Mouse (Mus musculus): ENCODE results near the gene Cep290. TPM values are rescaled to one million over a fixed set of nuclear protein-coding genes. Genes with fewer than 3 reads are reported as not detected.

The Cep290 gene
- total RNA-seq (2014; rRNA removed; ENCODE audit: low replicate concordance) (0.89 and 11.8 TPM in 2 replicates), polyA plus RNA-seq (2015; fragmentation: Nextera tagmentation; extraction: Ambion mirVana) (1.6 and 1.9 TPM in 2 replicates)

GRCm38 (mm10) chr10:100487097-100487978, at the start of gene Cep290, which contains the start of gene Tmtc3:
Gene Cep290, plus strand, starts transcription at chr10:100487558.
Gene Tmtc3, minus strand, starts transcription at chr10:100487350.
- Histone ChIP-seq H3K4me2 (ENCODE audit: low read depth, low read length) (peak within 1 kb of the TSS; percentile 67), H3K36me3 (replicated peaks; ENCODE audit: control insufficient read depth, insufficient read depth, low read length) (no peaks in the 10 kb centered on the region), H3K27ac (ENCODE audit: low read depth) (peak within 1 kb of the TSS; percentile 54), H3K9me3 (replicated peaks; ENCODE audit: control insufficient read depth, low read length) (no peaks in the 10 kb centered on the region), H3K27me3 (ENCODE audit: control insufficient read depth, insufficient read depth, low read length) (no peaks in the 10 kb centered on the region), H3K4me1 (ENCODE audit: control insufficient read depth, insufficient read depth) (peaks cover 8% of the 10 kb centered on the region; the same call in 1 of the 2 replicates), H3K9ac (replicated peaks; ENCODE audit: low read depth, low read length) (peak within 1 kb of the TSS; percentile 76), H3K4me3 (ENCODE audit: low read depth, low read length) (peak within 1 kb of the TSS; percentile 84)
- ATAC-seq (ENCODE audit: insufficient read depth, low read depth) (peak; percentile 99), DNase-seq (ENCODE audit: low spot score) (peak; percentile 100)
- TF ChIP-seq CTCF (IDR thresholded peaks at IDR 0.05; ENCODE audit: low read depth), result no peak
- TF ChIP-seq EP300 (IDR thresholded peaks at IDR 0.05; ENCODE audit: low read depth), result peak; percentile 24; the same call in 1 of the 2 replicates
- 1% methylated on average over 63 of the region's 63 CpGs for WGBS

- no peak overlapping the region for H3K27ac ChIP-seq (ENCODE audit: low read depth)
- DNase-seq (ENCODE audit: low spot score) (no peak), ATAC-seq (ENCODE audit: insufficient read depth, low read depth) (no peak)
- H3K4me1 ChIP-seq (ENCODE audit: control insufficient read depth, insufficient read depth), result no peaks in the 10 kb centered on the region
- no peak overlapping the region for H3K4me3 ChIP-seq (ENCODE audit: low read depth, low read length)
- peaks cover 33% of the 10 kb centered on the region for H3K36me3 ChIP-seq (replicated peaks; ENCODE audit: control insufficient read depth, insufficient read depth, low read length)
- H3K9me3 ChIP-seq (replicated peaks; ENCODE audit: control insufficient read depth, low read length), result no peaks in the 10 kb centered on the region
- H3K4me2 ChIP-seq (ENCODE audit: low read depth, low read length), result no peak overlapping the region
- no peaks in the 10 kb centered on the region for H3K27me3 ChIP-seq (ENCODE audit: control insufficient read depth, insufficient read depth, low read length)
- TF ChIP-seq EP300 (IDR thresholded peaks at IDR 0.05; ENCODE audit: low read depth), result no peak
- TF ChIP-seq CTCF (IDR thresholded peaks at IDR 0.05; ENCODE audit: low read depth), result peak; percentile 20; the same call in 1 of the 2 replicates
- no peak overlapping the region for H3K9ac ChIP-seq (replicated peaks; ENCODE audit: low read depth, low read length)
These were observed 38.0 kb upstream of the Cep290 start for GRCm38 (mm10) chr10:100449394-100449793.

GRCm38 (mm10) chr10:100460515-100460914, 26.8 kb upstream of the Cep290 start:
- no peak for ATAC-seq (ENCODE audit: insufficient read depth, low read depth)
- Histone ChIP-seq H3K4me2 (ENCODE audit: low read depth, low read length) (no peak overlapping the region), H3K9ac (replicated peaks; ENCODE audit: low read depth, low read length) (no peak overlapping the region), H3K4me1 (ENCODE audit: control insufficient read depth, insufficient read depth) (no peaks in the 10 kb centered on the region), H3K27ac (ENCODE audit: low read depth) (no peak overlapping the region), H3K9me3 (replicated peaks; ENCODE audit: control insufficient read depth, low read length) (no peaks in the 10 kb centered on the region), H3K4me3 (ENCODE audit: low read depth, low read length) (no peak overlapping the region), H3K36me3 (replicated peaks; ENCODE audit: control insufficient read depth, insufficient read depth, low read length) (peaks cover 21% of the 10 kb centered on the region), H3K27me3 (ENCODE audit: control insufficient read depth, insufficient read depth, low read length) (no peaks in the 10 kb centered on the region)
- DNase-seq (ENCODE audit: low spot score), result no peak
- no peak for TF ChIP-seq CTCF (IDR thresholded peaks at IDR 0.05; ENCODE audit: low read depth)
- TF ChIP-seq EP300 (IDR thresholded peaks at IDR 0.05; ENCODE audit: low read depth), result no peak

GRCm38 (mm10) chr10:100475040-100475439, 12.3 kb upstream of the Cep290 start:
- H3K4me1 ChIP-seq (ENCODE audit: control insufficient read depth, insufficient read depth), result no peaks in the 10 kb centered on the region
- ATAC-seq (ENCODE audit: insufficient read depth, low read depth) (no peak), DNase-seq (ENCODE audit: low spot score) (no peak)
- no peak overlapping the region for H3K27ac ChIP-seq (ENCODE audit: low read depth)
- H3K4me2 ChIP-seq (ENCODE audit: low read depth, low read length), result no peak overlapping the region
- peaks cover 32% of the 10 kb centered on the region for H3K36me3 ChIP-seq (replicated peaks; ENCODE audit: control insufficient read depth, insufficient read depth, low read length)
- H3K4me3 ChIP-seq (ENCODE audit: low read depth, low read length), result no peak overlapping the region
- WGBS, result 43% methylated on average over 3 of the region's 3 CpGs
- no peaks in the 10 kb centered on the region for H3K9me3 ChIP-seq (replicated peaks; ENCODE audit: control insufficient read depth, low read length)
- H3K27me3 ChIP-seq (ENCODE audit: control insufficient read depth, insufficient read depth, low read length), result no peaks in the 10 kb centered on the region
- TF ChIP-seq CTCF (IDR thresholded peaks at IDR 0.05; ENCODE audit: low read depth) (peak; percentile 34; the same call in 1 of the 2 replicates), EP300 (IDR thresholded peaks at IDR 0.05; ENCODE audit: low read depth) (no peak)
- H3K9ac ChIP-seq (replicated peaks; ENCODE audit: low read depth, low read length), result no peak overlapping the region

- Histone ChIP-seq H3K9ac (replicated peaks; ENCODE audit: low read depth, low read length) (no peak overlapping the region), H3K36me3 (replicated peaks; ENCODE audit: control insufficient read depth, insufficient read depth, low read length) (peaks cover 18% of the 10 kb centered on the region), H3K9me3 (replicated peaks; ENCODE audit: control insufficient read depth, low read length) (no peaks in the 10 kb centered on the region), H3K4me1 (ENCODE audit: control insufficient read depth, insufficient read depth) (no peaks in the 10 kb centered on the region), H3K4me2 (ENCODE audit: low read depth, low read length) (no peak overlapping the region), H3K4me3 (ENCODE audit: low read depth, low read length) (no peak overlapping the region), H3K27ac (ENCODE audit: low read depth) (no peak overlapping the region), H3K27me3 (ENCODE audit: control insufficient read depth, insufficient read depth, low read length) (no peaks in the 10 kb centered on the region)
- WGBS, result 87% methylated on average over 3 of the region's 3 CpGs
- TF ChIP-seq EP300 (IDR thresholded peaks at IDR 0.05; ENCODE audit: low read depth) (no peak), CTCF (IDR thresholded peaks at IDR 0.05; ENCODE audit: low read depth) (no peak)
- DNase-seq (ENCODE audit: low spot score), result no peak
- ATAC-seq (ENCODE audit: insufficient read depth, low read depth), result no peak
These were observed 7.8 kb upstream of the Cep290 start for GRCm38 (mm10) chr10:100479538-100479937.
